Mouse (Mus musculus) liver (tissue): ENCODE results near the gene Trappc10.
A peak's percentile ranks its signal among the peaks of the same experiment; 100 is the strongest.

Experiments used
- DNase-seq: peaks from one replicate; pipeline ENCODE4 v3.0.0-alpha.2; 2020; ENCODE audit warnings: mixed read lengths

The Trappc10 gene

DNA sequence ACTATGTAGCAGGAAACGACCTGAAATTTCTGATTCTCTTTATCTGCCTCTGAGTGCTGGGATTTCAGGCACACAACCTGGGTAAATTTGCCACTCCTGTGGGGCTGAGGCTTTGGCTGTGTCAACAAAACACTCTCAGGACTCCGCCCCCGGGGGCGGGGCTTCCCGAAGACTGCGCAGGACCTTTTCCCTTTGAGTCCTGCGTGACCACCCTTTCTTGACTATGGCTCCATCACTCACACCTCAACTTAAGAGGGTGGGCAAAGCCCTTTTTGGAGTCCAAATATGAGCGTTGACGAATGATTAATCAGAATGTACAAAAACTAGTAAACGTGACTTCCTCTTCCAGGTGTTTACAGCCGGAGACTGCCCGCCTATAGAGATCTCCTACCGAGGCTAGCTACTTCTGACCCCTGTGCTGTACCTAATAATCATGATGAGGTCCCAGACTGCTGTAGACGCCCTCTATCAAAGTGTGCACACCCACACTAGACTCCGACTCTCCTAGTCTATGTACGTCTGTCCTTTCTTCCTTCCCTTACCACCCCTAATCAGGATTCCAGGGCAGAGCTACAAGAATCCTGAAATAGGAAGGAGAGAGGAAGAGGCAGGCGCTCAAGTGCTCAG, 85.1 kb downstream of the Trappc10 start:
- peak; percentile 82 for DNase-seq

DNA sequence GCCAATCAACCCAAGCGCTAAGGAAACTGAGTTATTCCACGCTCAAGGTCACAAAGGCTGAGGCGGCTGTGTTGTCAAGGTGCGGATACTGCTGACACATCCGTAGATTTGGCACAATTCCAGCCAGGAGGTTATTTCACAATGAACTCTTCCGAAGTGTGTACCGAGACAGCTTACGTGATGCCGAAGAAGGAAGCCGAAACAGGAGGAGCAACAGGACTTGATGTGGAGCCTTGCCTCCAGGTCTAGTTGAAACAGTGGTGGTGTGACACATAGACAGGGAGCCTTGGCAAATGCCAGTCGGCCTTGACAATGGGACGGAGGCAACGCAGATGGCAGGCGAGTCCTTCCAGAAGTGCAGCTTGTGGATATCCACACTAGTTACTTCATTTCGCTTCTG, 86.4 kb downstream of the Trappc10 start:
- no peak for DNase-seq

DNA sequence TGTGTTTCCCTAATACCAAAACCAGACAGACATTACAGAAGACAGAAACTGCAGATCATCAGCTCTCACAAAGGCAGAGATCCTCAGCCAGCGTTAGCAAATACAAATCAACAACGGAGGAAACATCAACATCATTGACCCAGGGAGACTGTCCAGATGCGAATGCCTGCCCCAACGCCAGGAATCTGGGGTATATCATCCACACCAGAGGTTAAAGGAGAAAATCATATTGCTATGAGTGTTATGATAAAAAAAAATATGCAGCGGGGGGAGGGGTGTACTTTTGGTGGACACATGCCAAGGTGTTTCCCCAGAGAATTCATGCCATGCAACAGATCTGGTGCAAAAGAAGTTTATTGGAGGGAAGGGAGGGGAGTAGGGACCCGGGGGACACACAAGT, 87.5 kb downstream of the Trappc10 start:
- no peak for DNase-seq

DNA sequence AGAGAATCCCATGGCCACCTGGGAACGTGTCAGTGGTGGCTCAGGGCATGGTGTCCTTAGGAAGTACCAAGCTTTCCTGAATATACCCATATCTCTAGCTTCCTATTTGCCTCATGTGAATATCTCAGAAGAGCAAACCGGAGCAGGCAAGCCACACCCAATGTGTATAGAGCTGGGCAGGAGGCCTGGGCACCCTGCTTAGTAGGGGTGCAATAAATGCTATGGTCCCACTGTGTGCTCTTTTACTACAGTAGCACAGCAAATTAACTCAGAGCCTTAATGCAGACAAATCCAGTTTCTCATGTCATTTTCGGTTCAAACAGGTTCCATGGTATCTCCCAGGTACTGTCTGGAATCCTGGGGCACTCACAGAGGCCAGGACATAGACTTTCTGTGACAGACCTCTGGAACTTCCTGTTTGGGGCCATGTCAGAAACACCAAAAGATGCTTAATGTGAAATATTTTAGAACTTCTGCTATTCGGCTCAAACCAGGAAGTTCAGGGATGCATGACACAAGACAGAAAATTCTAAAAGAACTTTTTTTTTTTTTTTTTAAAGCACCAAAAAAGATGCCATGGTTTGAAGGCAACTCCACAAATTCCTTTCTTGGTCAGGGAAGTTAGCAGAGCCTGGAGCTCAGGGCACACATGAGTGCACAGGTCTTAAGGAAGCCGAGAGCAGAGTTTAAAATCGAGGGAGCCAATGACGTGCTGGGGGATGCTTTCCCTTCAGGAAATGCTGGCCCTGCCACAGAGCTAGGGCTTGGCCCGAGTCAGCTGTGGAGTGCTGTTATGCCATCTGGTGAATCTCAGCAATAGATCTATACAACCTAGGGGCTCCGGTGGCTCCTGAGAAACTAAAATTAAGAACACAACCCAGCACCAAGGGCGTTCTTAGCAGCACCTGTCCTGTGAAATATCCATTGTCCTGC, 95.3 kb downstream of the Trappc10 start:
- DNase-seq: no peak

GRCm38 (mm10) chr10:78147908-78148441, 96.5 kb downstream of the Trappc10 start:
- DNase-seq: no peak

GRCm38 (mm10) chr10:78143727-78144505, 100.5 kb downstream of the Trappc10 start:
- no peak for DNase-seq

GRCm38 (mm10) chr10:78140843-78141242, 103.6 kb downstream of the Trappc10 start:
- no peak for DNase-seq

GRCm38 (mm10) chr10:78140251-78140600, 104.2 kb downstream of the Trappc10 start:
- no peak for DNase-seq

- DNase-seq: no peak
Measured at GRCm38 (mm10) chr10:78139572-78140250, 104.7 kb downstream of the Trappc10 start.

GRCm38 (mm10) chr10:78138812-78139523, 105.5 kb downstream of the Trappc10 start:
- DNase-seq: no peak

- no peak for DNase-seq
Measured at GRCm38 (mm10) chr10:78137191-78137590, 107.2 kb downstream of the Trappc10 start.
